Mouse (Mus musculus) cerebellum, postnatal 36 days (tissue): ENCODE results near the gene Lmx1b.

ENCODE experiments used
- DNase-seq, 2 experiments: peaks; one replicate each; pipeline ENCODE4 v3.0.0; 2021 to 2022; ENCODE audit warnings: mixed read lengths in 2 of 2

The Lmx1b gene

DNA sequence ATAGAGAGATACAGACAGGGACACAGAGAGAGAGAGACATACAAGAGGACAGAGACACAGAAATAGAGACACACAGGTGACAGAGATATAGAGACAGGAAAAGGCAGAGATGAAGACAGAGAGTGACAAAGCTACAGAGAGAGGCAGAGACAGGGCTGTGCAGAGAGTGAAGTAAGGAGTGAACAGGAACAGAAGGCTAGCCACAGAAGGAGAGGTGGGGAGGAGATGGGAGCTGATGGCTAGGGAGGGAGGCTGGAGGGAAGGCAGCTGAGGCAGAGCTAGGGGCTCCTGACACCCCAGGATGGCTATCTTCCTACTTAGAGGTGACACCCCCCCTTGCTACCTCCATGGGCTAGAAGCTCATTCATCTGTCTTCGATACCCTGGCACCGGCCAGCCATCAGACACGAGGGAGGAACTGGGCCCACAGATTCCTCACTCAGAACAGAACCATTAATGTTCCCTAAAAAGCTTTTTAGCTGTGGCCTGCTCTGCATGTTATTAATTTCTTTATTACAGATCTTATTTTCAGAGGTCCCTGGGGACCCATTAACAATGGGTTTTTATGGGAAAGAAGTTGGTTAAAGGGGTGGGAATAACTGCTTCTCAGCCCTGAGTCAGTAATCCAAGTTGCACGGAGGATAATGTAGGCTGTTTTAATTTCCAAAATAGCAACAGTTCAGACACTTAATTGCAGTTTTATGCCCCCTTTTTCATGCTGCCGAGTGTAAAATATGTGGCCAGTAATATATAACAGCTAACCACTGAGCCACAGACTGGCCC is 114.8 kb downstream of the Lmx1b start:
- no peak for DNase-seq

GRCm38 (mm10) chr2:33515856-33516255 is 124.5 kb downstream of the Lmx1b start:
- no peak for DNase-seq

GRCm38 (mm10) chr2:33515431-33515830 is 124.9 kb downstream of the Lmx1b start:
- no peak for DNase-seq
